Mouse (Mus musculus): ENCODE results near the gene Myo9b. TPM values are rescaled to one million over a fixed set of nuclear protein-coding genes. Genes with fewer than 3 reads are reported as not detected.

The Myo9b gene
- polyA plus RNA-seq, 1 experiment from 2014 or later, result 13.6 TPM

GRCm38 (mm10) chr8:71391696-71392095, 119.2 kb downstream of the Myo9b start:
- Histone ChIP-seq H3K9me3 (replicated peaks) (no peaks in the 10 kb centered on the region), H3K4me2 (no peak overlapping the region), H3K27me3 (no peaks in the 10 kb centered on the region), H3K9ac (no peak overlapping the region), H3K4me1 (replicated peaks) (peaks cover 5% of the 10 kb centered on the region; the same call in 1 of the 2 replicates), H3K27ac (no peak overlapping the region), H3K4me3 (no peak overlapping the region), H3K36me3 (no peaks in the 10 kb centered on the region)
- ATAC-seq (replicated peaks; ENCODE audit: insufficient number of reproducible peaks, insufficient read depth, low FRiP score, low read depth), result no peak
- 79% methylated on average over 2 of the region's 2 CpGs for WGBS

- WGBS, result 64% methylated on average over 5 of the region's 5 CpGs
- ATAC-seq (replicated peaks; ENCODE audit: insufficient number of reproducible peaks, insufficient read depth, low FRiP score, low read depth), result no peak
These were observed 119.9 kb downstream of the Myo9b start for GRCm38 (mm10) chr8:71392391-71392790.

GRCm38 (mm10) chr8:71392871-71393270, 120.4 kb downstream of the Myo9b start:
- 20% methylated on average over 3 of the region's 3 CpGs for WGBS
- H3K4me2 ChIP-seq, result peak overlapping the region; percentile 31; the same call in 1 of the 2 replicates
- peak overlapping the region; percentile 12; the same call in 1 of the 2 replicates for H3K4me3 ChIP-seq
- no peak overlapping the region for H3K27ac ChIP-seq
- no peaks in the 10 kb centered on the region for H3K9me3 ChIP-seq (replicated peaks)
- no peak for ATAC-seq (replicated peaks; ENCODE audit: insufficient number of reproducible peaks, insufficient read depth, low FRiP score, low read depth)
- H3K36me3 ChIP-seq, result no peaks in the 10 kb centered on the region
- peaks cover 13% of the 10 kb centered on the region for H3K4me1 ChIP-seq (replicated peaks)
- H3K27me3 ChIP-seq, result no peaks in the 10 kb centered on the region
- no peak overlapping the region for H3K9ac ChIP-seq

More at GRCm38 (mm10) chr8:71392391-71392790, 119.9 kb downstream of the Myo9b start:
- Histone ChIP-seq H3K36me3 (no peaks in the 10 kb centered on the region), H3K9me3 (replicated peaks) (no peaks in the 10 kb centered on the region), H3K9ac (no peak overlapping the region), H3K27ac (no peak overlapping the region), H3K4me3 (no peak overlapping the region), H3K27me3 (no peaks in the 10 kb centered on the region), H3K4me2 (no peak overlapping the region), H3K4me1 (replicated peaks) (peaks cover 8% of the 10 kb centered on the region)

- no peak for ATAC-seq (replicated peaks; ENCODE audit: insufficient number of reproducible peaks, insufficient read depth, low FRiP score, low read depth)
- Histone ChIP-seq H3K27ac (0 out of 2 replicates have a peak overlapping the region, but pooled peaks have one; percentile 81), H3K36me3 (peaks cover 10% of the 10 kb centered on the region), H3K27me3 (no peaks in the 10 kb centered on the region), H3K4me2 (peak overlapping the region; percentile 84), H3K9me3 (replicated peaks) (no peaks in the 10 kb centered on the region), H3K9ac (0 out of 2 replicates have a peak overlapping the region, but pooled peaks have one; percentile 26), H3K4me3 (peak overlapping the region; percentile 27), H3K4me1 (replicated peaks) (peaks cover 13% of the 10 kb centered on the region)
- WGBS, result 71% methylated on average over 7 of the region's 7 CpGs
These were observed 122.0 kb downstream of the Myo9b start for GRCm38 (mm10) chr8:71394481-71394880.

GRCm38 (mm10) chr8:71395071-71395470, 122.6 kb downstream of the Myo9b start:
- 69% methylated on average over 10 of the region's 10 CpGs for WGBS
- Histone ChIP-seq H3K4me1 (replicated peaks) (peaks cover 13% of the 10 kb centered on the region), H3K27me3 (no peaks in the 10 kb centered on the region), H3K27ac (peak overlapping the region; percentile 81), H3K9ac (no peak overlapping the region), H3K36me3 (peaks cover 13% of the 10 kb centered on the region), H3K9me3 (replicated peaks) (no peaks in the 10 kb centered on the region), H3K4me3 (peak overlapping the region; percentile 27), H3K4me2 (peak overlapping the region; percentile 84)
- no peak for ATAC-seq (replicated peaks; ENCODE audit: insufficient number of reproducible peaks, insufficient read depth, low FRiP score, low read depth)

GRCm38 (mm10) chr8:71395629-71396028, 123.1 kb downstream of the Myo9b start, which contains the start of gene Ushbp1:
Gene Ushbp1, minus strand, starts transcription at chr8:71395802.
- Histone ChIP-seq H3K4me1 (replicated peaks) (peaks cover 13% of the 10 kb centered on the region), H3K9me3 (replicated peaks) (no peaks in the 10 kb centered on the region), H3K4me3 (peak within 1 kb of the TSS; percentile 64), H3K9ac (0 out of 2 replicates have a peak within 1 kb of the TSS, but pooled peaks have one; percentile 26), H3K36me3 (peaks cover 13% of the 10 kb centered on the region), H3K27ac (peak within 1 kb of the TSS; percentile 81), H3K4me2 (peak within 1 kb of the TSS; percentile 84), H3K27me3 (no peaks in the 10 kb centered on the region)
- ATAC-seq (replicated peaks; ENCODE audit: insufficient number of reproducible peaks, insufficient read depth, low FRiP score, low read depth), result 0 out of 2 replicates have a peak, but pooled peaks have one; percentile 5
- WGBS, result 73% methylated on average over 9 of the region's 9 CpGs

- H3K4me3 ChIP-seq, result peak within 1 kb of the TSS; percentile 64
- H3K9ac ChIP-seq, result peak within 1 kb of the TSS; percentile 76
- peak within 1 kb of the TSS; percentile 84 for H3K4me2 ChIP-seq
- no peaks in the 10 kb centered on the region for H3K27me3 ChIP-seq
- peaks cover 13% of the 10 kb centered on the region for H3K4me1 ChIP-seq (replicated peaks)
- no peaks in the 10 kb centered on the region for H3K9me3 ChIP-seq (replicated peaks)
- peaks cover 13% of the 10 kb centered on the region for H3K36me3 ChIP-seq
- ATAC-seq (replicated peaks; ENCODE audit: insufficient number of reproducible peaks, insufficient read depth, low FRiP score, low read depth), result peak; percentile 91
- peak within 1 kb of the TSS; percentile 81 for H3K27ac ChIP-seq
- under 1% methylated on average over 34 of the region's 34 CpGs for WGBS
These were observed 124.3 kb downstream of the Myo9b start, which contains the start of gene Babam1 for GRCm38 (mm10) chr8:71396639-71397305. Gene Babam1, plus strand, starts transcription at chr8:71396861.

- H3K4me3 ChIP-seq, result peak overlapping the region; percentile 64
- no peaks in the 10 kb centered on the region for H3K27me3 ChIP-seq
- H3K27ac ChIP-seq, result no peak overlapping the region
- peaks cover 13% of the 10 kb centered on the region for H3K4me1 ChIP-seq (replicated peaks)
- WGBS, result 83% methylated on average over 12 of the region's 12 CpGs
- peak overlapping the region; percentile 76; the same call in 1 of the 2 replicates for H3K9ac ChIP-seq
- peaks cover 13% of the 10 kb centered on the region for H3K36me3 ChIP-seq
- peak overlapping the region; percentile 84 for H3K4me2 ChIP-seq
- no peaks in the 10 kb centered on the region for H3K9me3 ChIP-seq (replicated peaks)
- ATAC-seq (replicated peaks; ENCODE audit: insufficient number of reproducible peaks, insufficient read depth, low FRiP score, low read depth), result no peak
These were observed 125.2 kb downstream of the Myo9b start for GRCm38 (mm10) chr8:71397701-71398100.

GRCm38 (mm10) chr8:71400826-71401225, 128.3 kb downstream of the Myo9b start:
- ATAC-seq (replicated peaks; ENCODE audit: insufficient number of reproducible peaks, insufficient read depth, low FRiP score, low read depth), result no peak
- H3K4me1 ChIP-seq (replicated peaks), result peaks cover 20% of the 10 kb centered on the region
- H3K4me2 ChIP-seq, result no peak overlapping the region
- H3K9me3 ChIP-seq (replicated peaks), result no peaks in the 10 kb centered on the region
- peaks cover 13% of the 10 kb centered on the region for H3K36me3 ChIP-seq
- H3K4me3 ChIP-seq, result no peak overlapping the region
- H3K27me3 ChIP-seq, result no peaks in the 10 kb centered on the region
- H3K27ac ChIP-seq, result no peak overlapping the region
- no peak overlapping the region for H3K9ac ChIP-seq
- WGBS, result 82% methylated on average over 2 of the region's 2 CpGs

GRCm38 (mm10) chr8:71401454-71401853, 128.9 kb downstream of the Myo9b start:
- ATAC-seq (replicated peaks; ENCODE audit: insufficient number of reproducible peaks, insufficient read depth, low FRiP score, low read depth), result no peak
- Histone ChIP-seq H3K4me3 (no peak overlapping the region), H3K27me3 (no peaks in the 10 kb centered on the region), H3K4me2 (no peak overlapping the region), H3K9me3 (replicated peaks) (no peaks in the 10 kb centered on the region), H3K36me3 (peaks cover 13% of the 10 kb centered on the region), H3K9ac (no peak overlapping the region), H3K27ac (no peak overlapping the region), H3K4me1 (replicated peaks) (peaks cover 22% of the 10 kb centered on the region)

GRCm38 (mm10) chr8:71402446-71402964, 130.0 kb downstream of the Myo9b start:
- Histone ChIP-seq H3K9me3 (replicated peaks) (no peaks in the 10 kb centered on the region), H3K36me3 (peaks cover 13% of the 10 kb centered on the region), H3K4me3 (no peak overlapping the region), H3K4me2 (no peak overlapping the region), H3K27me3 (no peaks in the 10 kb centered on the region), H3K4me1 (replicated peaks) (peaks cover 26% of the 10 kb centered on the region), H3K27ac (no peak overlapping the region), H3K9ac (no peak overlapping the region)
- WGBS, result 86% methylated on average over 9 of the region's 9 CpGs
- no peak for ATAC-seq (replicated peaks; ENCODE audit: insufficient number of reproducible peaks, insufficient read depth, low FRiP score, low read depth)

All from heart, embryonic 15.5 days (tissue).